Mouse (Mus musculus) adrenal gland, postnatal 25 days (tissue): ENCODE data around the gene Snx13. TPM values are rescaled to one million over a fixed set of nuclear protein-coding genes. Genes with fewer than 3 reads are reported as not detected.

Experiments
- DNase-seq: peaks from one replicate; pipeline ENCODE4 v3.0.0; 2021; ENCODE audit warnings: mixed read lengths
- long read RNA-seq: library from polyadenylated mRNA; stranded (forward); transcript quantifications from one replicate; pipeline ENCODE4 v2.0.0, GENCODE M21; 2021
- total RNA-seq: library from RNA; stranded (reverse); gene quantifications from 2 replicates; pipeline ENCODE4 v1.2.3, GENCODE M21; 2021

Snx13 gene
- 38.2 and 42.9 TPM in 2 replicates for total RNA-seq
- long read RNA-seq, full-length matches to known transcripts = 12 of 28 reads
- long read RNA-seq, partial matches to known transcripts = 6 of 28 reads
- long read RNA-seq, other reads (novel, unspliced or antisense) = 10 of 28 reads

- peak; percentile 93 for DNase-seq
Measured at GRCm38 (mm10) chr12:35046999-35047319, at the start of gene Snx13. Gene Snx13 (plus strand): TSS chr12:35047186.

DNA sequence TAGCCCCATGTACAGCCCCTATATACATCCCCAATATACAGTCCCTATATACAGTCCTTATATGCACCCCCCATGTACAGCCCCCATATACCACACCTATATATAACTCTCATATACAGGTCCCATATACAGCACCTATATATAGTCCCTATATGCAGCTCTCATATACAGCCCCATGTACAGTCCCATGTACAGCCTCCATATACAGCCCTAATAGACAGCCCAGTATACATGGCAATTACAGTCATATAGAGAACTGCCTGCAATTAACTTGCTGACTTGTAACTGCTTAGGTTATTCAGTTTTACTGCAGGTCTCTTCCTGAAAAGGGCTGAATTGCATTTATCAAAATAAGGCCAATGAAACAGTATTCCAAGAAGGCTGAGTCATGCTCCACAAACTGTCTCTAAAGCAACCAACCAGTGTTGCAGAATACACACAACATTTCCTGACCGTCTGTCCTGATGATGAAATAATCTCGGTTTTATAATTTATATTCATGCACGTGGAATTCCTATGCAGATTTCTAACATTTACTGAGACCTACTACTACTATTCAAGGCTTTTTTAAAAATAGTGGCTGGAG is 49.3 kb upstream of the Snx13 start:
- DNase-seq = no peak

DNA sequence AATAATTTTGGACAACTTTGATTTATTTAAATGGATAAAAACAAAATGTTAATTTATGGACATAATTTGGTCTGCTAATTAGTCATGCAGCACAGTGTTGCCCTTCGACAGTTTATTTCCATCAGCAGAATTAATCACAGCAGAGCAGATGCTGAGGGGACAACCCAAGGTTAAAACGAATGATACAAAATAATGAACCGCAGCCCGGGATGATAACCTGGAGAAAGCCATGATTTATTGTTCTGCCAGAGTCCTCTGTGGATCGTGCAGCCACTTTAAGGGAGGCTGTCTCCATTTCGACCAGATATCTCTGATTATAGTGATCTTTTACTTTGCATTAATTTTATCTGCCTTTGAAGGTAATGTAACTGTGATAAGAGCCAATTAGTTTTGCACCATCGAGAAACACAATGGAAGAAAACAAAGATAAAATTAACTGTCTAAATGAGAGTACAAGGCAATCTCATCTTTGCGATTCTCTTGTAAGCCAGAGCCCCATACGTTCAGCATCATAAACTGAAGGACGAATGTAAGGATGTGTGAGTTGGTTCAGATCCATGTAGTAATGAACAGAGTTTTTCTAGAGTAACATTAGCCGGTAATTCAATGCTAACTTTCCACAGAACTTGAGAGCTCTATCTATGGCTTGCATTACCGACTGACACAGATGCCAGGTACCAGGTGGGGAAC is 48.1 kb upstream of the Snx13 start:
- DNase-seq = no peak

GRCm38 (mm10) chr12:35000323-35000722 is 46.7 kb upstream of the Snx13 start:
- DNase-seq = no peak

GRCm38 (mm10) chr12:35005748-35006147 is 41.2 kb upstream of the Snx13 start:
- DNase-seq = no peak

GRCm38 (mm10) chr12:35007851-35008250 is 39.1 kb upstream of the Snx13 start:
- no peak for DNase-seq

DNA sequence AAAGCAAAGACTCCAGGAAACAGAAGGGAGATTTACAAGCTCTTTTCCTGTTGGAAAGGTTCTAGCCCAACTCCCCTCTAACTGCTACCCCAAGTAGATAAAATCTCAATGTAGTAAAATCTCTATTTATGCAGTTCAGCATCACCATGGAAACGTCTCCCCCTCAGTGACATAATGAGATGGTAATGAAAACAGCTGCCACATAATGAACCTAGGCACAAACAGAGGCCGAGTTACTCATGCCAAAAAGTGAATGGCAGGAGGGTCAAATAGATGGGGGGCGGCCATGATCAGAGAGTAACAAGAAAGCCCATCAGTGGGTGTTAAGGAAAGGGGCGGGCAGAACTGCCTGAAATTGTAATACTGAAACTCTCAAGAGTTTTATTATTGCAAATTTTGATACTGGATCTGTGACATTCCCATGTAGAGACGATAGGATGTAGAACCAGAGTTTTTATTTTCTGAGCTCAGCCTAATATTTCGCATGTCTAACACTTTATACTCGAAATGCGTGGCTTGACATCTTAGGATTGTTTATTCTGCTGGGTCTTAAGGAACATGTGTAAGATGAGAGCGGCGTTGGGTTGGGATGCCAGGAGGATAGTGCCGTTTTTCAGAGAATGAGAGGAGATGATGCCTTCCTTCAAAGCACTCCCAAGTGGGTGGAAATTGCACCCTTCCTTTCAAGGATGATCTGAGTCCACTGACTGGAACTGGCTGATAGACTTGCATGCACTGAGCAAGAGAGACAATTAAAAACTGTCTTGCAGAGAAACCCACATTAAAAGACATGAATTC is 38.4 kb upstream of the Snx13 start:
- no peak for DNase-seq

- no peak for DNase-seq
Measured at GRCm38 (mm10) chr12:35011462-35011861, 35.5 kb upstream of the Snx13 start.

- no peak for DNase-seq
Measured at GRCm38 (mm10) chr12:35013950-35014349, 33.0 kb upstream of the Snx13 start.

DNA sequence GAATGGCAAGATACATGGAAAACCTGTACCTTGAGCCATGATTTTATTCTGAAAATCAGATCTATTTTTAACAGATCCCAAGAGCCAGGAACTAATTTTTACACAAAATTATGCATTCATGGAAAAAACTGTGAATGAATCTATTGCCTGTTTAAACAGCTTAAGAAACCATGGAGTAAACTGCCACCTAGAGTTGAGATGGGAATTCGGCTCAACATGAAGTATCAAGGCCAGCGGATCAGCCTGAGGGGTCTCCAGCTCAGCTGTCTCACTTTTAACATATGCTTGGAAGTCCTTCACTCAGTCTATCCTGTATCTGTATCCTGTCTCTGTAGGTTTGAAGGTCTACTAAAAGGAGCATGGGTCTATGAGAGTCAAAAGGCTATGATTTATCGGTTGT is 30.9 kb upstream of the Snx13 start:
- DNase-seq = no peak

DNA sequence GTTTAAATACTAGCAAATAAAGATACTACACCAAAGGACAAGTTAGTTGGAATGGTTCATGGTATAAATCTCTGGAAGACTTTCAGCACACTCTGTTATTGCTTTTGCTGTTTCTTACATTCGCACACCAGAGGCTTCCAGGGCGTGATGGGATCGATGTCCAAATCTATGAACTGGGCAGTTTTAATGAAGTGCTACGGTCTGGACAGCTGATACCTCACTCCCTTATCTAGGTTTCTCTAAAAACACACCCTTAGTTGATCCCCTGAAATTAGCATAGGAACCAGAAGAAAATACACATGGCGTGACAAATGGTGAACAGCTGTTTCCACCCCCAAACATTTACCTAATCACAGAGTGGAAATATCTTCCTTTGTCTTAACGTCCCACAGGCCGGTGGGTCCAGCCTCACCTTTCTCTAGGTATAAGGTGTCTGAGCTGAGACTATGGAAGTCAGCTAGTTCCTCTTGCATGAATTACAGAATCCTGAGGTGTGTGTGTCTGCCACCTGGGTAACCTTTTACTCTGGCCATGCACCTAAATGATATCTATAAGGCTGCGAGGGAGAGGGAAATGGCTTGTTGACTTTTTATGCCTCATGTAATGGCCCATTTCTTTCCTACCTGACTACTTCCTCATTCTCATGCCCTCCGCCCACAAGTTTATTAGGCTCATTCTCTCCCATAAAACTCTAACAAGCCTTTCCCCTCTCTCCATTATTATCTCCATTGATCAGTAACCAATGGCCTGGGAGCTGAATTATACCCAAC is 30.3 kb upstream of the Snx13 start:
- DNase-seq = no peak

DNA sequence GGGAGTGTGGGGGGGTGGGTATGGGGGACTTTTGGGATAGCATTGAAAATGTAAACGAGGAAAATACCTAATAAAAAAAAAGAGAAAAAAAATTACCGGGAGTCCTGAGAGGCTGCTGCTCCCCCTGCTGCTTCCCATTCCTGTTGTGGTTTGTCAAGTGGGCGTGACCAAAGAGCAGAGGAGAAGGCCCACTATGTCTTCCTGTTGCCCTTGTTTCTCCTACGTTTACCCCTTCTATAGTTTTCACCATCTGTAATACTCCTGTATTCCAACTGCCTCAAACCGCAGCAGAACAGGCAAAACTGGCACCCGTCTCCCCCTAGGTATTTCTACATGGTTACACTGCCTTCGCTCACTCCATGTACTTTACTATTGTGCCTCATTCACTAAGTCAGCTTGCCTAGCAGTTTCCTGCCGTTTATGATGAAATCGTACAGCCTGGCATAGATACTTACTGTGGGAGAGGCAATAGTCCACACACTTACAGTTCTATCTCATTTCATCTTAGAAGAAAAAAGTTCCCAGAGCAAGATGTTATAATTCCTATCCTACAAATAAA is 28.2 kb upstream of the Snx13 start:
- DNase-seq = no peak

DNA sequence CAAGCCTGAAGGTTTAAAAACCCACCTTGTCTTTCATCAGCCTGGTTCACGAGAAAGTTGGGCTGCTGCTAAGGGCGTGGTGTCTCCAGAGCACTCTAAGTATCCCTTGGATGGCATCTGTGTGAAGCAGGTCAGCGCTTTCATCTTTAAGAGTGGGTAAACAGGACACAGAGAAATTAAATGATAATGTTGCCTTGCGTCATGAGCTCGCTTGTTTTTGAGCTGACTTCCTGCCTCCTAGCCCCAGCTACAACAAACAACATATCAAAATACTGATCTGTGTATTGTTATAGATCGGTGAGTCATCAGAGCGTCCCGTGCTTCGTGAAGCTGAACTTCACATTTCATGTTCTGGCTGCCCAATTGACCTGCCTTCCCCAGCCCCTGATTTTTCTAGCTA is 25.7 kb upstream of the Snx13 start:
- no peak for DNase-seq

GRCm38 (mm10) chr12:35022066-35022465 is 24.9 kb upstream of the Snx13 start:
- no peak for DNase-seq

DNA sequence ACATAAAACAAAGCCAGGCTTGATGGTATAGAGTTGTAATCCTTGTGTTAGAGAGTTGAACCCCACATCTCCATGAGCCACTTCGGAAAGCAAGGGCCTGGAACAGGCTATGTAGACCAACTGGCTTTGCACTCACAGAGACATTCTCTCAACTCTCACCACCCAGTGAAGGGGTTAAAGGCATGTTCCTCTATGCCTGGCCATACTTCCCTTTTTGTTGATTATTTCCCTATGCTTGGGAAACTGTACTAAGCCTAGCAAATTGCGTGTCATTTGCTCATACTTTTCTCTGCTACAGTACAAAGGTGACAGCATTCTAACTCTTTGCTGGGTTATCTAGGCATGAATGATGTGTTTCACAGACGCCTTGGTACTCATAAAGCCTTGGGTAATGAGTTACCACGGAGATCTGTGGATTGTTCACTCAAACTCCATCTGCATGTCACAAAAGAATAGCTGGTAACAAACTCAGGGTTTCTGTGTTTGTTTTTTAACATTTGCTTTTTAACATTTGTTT is 21.0 kb upstream of the Snx13 start:
- no peak for DNase-seq

GRCm38 (mm10) chr12:35027533-35027932 is 19.5 kb upstream of the Snx13 start:
- no peak for DNase-seq

GRCm38 (mm10) chr12:35038668-35039570 is 8.1 kb upstream of the Snx13 start:
- no peak for DNase-seq

- DNase-seq = no peak
Measured at GRCm38 (mm10) chr12:35039571-35039936, 7.4 kb upstream of the Snx13 start.

DNA sequence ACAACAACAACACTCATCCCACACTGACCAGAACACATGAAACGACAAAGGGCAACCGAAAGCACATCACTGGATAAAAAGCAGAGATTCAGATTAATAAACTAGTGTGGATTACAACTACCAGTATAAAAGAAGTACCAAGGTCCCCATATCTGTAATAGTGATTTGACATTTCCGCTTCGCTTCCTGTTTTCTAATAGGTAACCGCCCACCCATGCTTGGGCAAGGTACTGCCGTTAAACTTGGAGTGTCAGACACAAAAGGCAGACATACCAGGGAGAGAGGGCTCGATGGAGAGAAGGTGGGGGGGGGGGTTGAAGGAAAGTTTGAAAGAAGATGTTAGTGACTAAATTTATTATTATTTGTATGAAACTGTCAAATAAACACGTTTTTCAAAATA is 5.0 kb upstream of the Snx13 start:
- no peak for DNase-seq

DNA sequence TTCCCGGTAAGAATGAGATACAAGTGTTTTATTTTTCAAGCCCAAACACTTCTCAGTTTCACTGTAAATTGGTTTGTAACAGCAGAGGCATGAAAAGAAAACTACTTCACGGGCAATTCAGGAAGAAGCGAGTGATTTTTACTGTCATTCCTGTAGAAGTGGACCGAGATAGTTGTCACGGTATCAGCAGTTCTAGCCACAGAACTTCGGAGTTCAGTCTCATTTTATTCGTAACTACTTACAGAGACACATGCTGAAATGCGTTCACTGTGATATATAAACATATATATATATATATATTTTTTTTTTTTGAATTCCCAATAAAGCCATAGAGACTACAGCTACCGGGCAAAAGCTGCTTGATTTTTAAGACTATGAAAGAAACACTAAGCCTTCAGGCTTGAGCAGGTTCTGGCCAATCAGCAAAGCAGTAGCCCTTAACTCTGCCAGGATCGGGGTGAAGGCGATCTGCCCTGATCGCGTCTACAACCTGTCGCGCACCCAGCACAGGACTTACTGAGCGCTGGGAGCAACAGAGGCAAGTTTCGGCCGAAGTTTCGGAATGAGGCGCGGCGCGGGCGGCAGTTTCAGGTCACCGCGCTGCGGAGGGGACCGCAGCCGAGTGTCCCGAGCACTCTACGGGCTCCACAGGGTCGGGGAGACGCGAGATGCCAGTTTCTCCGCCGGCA is 532 bp upstream of the Snx13 start:
- no peak for DNase-seq
